Mouse (Mus musculus) embryo, embryonic 9.5 days (tissue): Measurements from ENCODE around the gene Map4k3.

Source experiments
- DNase-seq: peaks from one replicate; pipeline ENCODE4 v3.0.0-alpha.2; 2017; ENCODE audit errors: extremely low spot score

Gene Map4k3

DNA sequence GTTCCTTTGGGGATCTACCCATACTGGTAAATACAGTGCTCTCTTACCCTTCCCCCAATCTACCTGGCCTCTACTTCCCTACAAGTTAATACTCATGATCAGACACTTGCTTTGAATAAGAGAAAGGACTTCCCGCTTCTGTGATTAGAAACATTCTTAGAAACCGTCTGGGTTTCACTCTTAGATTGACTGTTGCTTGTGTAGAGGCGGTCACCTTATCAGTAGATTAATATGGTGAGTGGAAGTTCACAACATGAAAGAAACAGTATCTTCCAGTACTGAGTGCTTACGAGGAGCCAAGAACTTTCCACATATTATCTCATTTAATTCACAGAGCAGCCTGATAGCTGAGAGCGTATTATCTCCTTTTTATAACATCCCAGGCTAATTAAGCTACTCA is 1.5 kb upstream of the Map4k3 start:
- DNase-seq: no peak

DNA sequence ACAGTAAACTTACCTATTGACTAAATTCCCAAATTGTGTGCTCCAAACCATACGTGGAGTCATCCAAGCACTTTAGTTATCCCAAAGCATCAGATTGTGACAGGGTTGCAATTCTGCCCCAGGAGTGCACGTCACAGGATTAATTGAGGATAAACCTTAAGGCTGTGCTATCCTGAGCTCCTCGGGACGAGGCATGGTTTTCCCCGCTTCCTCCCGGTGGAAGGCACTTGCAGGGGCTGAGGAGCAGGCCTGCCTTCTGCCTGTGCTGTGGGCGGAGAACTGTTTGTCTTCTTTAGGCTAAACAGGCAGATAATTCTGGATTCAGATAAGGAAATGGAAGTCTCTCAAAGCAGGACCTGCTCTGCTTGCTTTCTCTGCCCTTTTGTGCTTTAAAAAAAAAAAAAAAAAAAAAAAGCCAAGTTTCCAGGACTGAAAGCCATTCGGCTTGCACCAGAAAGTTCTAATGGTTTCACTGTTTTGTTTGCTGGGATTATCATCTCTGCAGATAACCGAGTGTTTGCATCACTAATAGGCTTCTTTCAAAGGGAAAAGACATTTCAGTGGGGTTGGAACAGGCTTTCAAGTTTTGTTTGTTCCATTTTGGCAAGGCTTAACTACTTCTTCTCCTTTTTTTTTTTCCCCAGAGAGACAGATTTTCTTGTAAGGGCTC is 930 bp upstream of the Map4k3 start:
- DNase-seq: peak; percentile 19

DNA sequence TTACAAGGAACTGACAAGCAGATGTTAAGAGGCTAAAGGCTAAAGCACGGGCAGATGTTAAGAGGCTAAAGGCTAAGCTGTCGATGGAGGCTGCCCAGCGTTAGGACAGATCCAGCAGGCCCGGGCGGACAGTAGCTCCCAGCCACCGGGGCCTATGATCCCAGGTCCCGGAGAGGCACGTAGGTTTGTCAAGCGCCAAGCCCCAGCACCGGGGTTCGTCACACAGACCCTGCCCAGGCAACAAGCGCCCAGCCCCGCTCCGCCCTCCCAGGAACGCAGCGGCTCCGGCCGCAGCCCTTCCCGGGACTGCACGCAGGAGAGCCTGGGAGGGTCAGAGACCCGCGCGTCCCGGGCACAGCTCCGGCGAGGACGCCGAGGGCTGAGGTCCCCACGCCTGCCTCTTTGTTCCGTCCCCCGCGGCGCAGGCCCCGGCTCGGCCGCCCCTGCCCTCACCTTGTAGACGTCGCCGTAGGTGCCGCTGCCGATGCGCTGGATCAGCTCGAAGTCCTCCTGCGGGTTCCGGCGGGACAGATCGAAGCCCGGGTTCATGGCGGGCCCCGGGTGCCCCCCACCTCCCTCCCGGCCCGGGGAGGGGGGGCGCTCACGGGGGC is 839 bp downstream of the Map4k3 start:
- DNase-seq: peak; percentile 70

DNA sequence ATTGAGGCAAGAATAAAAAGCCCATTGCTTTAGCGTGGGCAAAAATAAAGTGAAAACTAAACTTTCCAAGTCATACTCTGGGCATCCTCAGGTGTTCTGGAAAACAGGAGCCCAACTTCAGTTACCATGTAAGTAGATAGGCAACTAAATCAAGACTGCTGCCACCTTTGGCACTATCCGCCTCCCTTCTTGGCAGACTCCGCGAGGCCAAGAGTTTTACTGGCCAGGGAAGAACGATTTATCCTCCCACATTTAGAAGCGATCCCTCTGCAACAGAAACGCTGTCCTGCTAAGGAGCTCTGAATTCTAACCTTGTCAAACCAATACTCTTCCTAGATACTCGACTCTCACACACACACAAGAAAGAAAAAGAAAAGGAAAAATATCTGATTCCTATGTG is 1.5 kb downstream of the Map4k3 start:
- DNase-seq: no peak

DNA sequence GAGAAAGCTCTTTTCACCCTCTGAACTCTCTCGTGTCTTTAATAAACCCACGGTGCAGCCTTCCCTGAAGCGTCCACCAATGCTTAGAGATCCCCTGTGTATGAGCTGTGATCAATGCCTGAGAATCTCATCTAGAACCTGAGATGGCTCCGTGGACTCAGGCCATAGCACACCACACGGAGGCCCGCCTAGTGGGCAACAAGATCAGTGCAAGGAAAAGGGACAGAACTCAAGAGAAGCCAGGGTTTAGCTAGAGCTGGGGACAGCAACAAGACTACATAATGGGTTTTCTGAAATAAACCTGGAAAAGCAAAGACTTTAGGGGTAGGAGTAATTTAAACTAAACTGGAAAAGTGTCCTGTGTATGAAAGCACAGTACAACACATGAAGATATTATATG is 5.2 kb downstream of the Map4k3 start:
- DNase-seq: no peak

DNA sequence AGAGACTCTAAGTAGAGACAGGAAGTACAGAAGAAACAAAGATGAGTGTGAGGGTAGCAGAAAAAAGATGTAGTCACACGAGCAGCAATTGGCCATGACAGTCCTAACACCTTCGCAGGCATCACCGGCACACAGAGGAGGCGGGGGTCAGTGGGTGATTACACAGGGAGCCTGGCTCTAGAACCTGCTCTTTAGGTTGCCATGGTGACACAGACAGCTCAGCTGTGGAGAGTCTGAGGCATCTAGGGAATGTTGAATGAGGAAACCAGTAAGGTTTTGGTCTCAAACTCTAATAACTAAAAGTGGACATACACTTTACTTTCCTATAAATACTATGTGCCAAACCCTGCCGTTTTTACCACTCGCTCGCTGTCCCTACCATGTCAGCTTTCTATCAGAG is 6.6 kb downstream of the Map4k3 start:
- no peak for DNase-seq

DNA sequence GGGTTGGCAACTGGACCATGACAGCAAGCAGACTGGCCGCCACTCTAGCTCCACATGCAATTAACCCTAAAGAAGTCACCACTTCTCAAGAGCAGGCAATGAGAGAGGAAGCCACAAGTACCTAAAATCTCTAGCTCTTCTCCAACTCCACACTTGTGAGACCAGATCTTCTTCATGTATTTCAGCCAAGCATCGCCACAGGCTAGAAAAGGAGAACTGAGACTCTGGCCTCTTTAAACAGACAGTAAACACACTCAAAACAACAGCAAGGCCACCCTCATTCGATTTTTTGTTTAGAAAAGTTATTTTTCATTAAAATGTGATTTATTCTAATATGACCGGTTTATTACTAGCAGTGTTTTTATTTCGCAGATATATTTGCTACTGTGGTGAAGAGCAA is 9.0 kb downstream of the Map4k3 start:
- DNase-seq: no peak

DNA sequence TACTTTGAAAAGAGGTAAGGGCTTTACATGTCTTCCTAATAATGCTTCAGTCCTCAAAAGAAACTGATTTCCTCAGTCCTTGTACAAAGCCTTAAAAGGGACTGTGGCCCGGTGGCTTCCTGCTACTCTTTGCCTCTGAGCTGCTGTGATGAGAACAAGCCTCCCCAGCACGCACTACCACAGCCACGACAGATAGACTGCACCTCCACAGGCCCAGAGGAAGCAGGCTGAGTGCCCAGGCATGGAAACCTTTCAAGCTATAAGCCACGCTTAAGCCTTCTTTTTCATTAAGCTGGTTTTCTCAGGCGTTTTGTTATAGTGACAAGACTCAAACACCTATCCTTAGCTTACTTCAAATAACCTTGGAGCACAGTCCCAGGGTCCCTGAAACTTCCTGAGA is 10.0 kb downstream of the Map4k3 start:
- no peak for DNase-seq

DNA sequence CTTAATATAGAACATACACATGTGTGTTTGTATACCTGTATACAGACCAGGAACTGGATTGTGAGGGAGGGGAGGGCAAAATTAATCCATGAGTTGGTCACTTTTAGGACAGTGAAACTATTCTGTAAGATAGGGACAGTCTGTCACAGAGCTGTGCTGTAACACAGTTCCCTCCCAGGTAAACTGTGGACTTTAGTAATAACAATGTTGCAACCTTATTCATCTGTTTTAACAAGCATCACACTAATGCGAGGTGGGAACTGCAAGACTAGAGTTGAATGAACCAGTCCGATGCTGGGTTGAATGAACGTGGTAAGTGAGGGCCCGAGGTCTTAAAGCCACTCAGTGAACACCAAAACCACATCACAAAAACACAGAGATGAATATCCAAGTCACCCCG is 14.7 kb downstream of the Map4k3 start:
- no peak for DNase-seq

DNA sequence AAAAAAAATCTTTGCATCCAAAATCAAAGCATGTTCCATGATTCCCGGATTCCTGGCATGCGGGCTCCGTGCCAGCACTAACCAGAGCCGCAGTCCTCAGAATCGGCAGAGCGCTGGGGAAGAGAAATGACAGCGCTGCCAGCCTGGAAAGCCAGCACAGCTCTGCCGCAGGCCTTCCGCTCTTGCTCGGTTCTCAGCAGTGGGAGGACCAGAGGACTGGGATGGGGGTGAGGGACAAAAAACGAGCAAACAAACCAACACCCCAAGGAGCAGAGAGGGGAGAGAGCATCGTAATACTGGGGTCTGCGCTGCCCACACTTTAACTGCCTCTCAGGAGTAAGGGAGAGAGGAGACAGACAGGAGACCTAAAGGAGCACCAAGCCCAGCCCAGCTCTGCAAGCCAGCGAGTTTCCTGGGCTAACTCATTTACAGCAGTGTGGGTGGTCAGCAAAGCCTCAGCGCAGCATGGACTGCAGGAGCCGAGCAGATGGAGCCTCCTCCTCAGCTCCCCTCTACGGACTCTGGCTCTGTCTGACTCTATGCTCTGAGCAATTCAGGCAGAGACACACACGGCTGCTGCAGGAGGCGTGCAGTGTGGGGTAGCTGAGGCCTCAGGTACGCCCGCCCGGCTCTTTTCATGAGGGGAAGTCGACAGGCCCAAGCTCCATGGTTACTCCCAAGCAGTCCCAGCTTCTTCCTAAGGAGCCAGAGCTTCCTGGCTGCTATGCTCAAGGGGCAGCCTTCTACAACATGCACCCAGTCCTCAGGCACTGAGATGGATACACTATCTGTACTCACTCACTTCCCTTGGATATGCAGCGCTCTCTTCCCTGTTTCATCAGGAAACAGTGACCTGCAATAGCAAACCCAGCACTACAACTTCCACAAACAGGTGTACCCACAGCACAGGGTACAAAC is 18.1 kb downstream of the Map4k3 start:
- DNase-seq: peak; percentile 46

DNA sequence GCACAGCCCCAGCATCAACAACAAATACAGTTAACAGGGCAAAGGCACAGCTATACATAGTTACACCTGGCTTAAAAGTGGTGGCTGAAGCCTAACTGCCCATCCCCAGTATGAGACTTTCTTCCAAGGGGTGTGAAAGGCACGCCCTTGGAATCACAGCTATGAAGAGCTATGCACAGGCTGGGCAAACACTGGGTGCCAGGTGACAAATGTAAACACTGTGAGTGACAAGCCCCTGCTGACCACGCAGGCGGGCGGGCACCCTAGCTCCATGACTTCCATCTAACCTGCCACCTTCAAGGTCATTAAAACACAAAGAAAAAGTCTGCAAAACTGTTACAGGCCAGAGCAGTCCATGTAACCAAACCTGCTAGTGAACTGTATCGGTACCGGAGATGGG is 19.5 kb downstream of the Map4k3 start:
- no peak for DNase-seq

DNA sequence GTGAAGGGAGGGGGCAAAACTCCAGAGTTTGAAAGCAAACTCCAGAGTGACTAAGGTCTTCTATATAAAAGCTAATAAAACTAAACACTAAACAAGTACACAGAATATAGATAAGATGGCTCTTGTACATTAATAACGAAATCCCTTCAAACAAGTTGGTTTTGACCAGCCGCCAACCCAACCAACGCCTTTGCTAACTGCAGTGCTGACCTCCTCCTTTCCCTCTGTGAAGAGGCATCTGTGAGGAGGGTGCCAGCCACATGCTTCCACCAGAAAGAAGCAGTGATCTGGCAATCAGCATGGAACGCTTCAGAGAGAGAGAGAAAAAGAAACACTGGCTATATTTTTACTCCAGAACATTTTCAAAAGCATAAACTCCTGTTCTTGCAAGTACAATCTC is 21.1 kb downstream of the Map4k3 start:
- DNase-seq: no peak

DNA sequence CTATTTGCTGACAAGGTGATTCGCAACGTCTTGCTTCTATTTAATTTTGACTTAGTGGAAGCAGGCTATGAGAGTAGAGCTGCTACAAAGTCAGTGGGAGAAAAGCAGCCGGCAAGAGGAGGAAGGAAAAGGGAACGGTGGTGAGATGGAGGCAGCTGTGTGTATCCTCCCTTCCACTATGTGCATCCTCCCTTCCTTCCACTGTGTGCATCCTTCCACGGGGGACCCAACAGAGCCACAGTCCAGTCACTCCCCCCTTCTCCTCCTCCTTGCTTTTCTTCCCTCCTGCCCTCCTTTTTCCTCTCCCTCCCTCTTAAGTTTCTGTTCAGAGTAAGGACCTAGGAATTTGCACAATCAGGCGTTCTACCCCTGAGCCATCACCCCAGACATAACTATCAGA is 21.7 kb downstream of the Map4k3 start:
- DNase-seq: no peak

DNA sequence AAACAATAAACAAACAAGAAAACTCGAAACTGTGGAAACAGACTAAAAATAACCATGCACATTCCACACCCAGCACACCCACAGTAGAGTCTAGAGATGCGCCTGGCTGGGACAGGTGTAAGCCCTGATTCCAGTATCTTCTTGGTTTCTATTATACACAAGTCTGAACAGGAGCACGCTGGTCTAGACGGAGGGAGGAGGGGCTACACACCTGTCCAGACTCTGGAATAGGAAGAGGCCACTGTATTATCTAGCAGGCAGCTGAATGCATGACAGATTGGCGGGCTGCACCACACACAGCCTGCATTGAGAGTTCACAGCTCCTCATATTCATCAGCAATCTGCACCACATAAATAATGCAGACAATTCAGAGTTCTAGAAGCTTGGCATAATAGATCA is 26.6 kb downstream of the Map4k3 start:
- DNase-seq: no peak

DNA sequence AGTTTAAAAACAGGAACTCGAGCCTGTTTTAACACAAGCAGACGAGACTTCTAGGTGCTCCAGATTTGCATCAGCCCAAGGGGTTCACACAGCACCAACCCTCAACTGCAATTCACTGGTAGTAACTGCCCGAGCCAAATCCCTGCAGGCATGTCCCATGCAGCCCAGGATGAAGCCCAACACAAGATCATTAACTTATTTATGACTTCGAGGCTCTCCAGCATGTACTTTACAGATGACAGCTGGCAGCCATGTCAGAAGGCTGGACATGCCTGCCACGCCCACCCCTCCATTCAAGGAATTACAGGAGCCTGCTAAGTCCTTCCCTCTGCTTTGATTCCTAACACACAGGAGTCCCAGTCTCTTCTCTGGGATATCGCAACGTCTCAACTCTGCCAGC is 29.4 kb downstream of the Map4k3 start:
- no peak for DNase-seq

DNA sequence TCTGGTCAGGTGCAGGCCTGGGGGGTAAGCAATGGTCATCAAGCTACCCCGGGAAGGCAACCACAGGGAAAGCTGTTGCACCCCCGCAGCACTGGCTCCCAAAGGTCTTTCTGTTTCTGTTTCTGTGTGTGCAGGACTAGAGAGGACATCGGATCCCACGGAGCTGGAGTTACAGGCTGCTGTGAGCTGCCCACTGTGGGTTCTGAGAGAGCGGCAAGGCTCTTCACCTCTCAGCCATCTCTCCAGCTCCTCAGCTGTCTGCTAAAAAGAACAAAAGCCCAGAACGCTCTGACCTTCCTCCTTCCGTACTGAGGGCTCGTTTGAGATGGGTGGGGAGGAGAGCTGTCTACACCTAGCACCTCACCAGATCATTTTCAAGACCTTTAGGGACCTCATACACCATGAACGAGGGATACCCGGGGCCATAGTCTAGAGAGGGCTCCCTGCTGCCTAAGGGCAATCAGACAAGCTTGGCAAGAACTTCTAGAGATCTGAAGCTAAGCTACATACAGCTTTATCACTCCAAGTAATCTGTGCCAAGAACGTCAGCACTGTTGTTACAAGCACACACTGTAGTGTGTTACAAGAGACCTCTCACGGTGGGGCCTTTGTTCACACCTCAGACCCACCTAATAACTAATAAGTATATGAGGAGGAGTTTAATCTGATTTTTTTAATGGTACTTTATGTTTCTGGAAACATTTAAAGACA is 29.9 kb downstream of the Map4k3 start:
- no peak for DNase-seq

DNA sequence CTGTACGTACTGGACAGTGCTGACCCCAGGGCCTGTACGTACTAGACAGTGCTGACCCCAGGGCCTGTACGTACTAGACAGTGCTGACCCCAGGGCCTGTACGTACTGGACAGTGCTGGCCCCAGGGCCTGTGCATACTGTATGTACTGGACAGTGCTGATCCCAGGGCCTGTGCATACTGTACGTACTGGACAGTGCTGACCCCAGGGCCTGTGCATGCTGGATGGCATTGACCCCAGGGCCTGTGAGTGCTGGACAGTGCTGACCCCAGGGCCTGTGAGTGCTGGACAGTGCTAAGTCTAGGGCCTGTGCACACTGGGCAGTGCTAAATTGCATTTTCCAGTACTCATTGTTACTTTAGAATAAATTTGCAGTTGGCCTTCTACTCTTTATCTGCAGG is 31.3 kb downstream of the Map4k3 start:
- DNase-seq: no peak

DNA sequence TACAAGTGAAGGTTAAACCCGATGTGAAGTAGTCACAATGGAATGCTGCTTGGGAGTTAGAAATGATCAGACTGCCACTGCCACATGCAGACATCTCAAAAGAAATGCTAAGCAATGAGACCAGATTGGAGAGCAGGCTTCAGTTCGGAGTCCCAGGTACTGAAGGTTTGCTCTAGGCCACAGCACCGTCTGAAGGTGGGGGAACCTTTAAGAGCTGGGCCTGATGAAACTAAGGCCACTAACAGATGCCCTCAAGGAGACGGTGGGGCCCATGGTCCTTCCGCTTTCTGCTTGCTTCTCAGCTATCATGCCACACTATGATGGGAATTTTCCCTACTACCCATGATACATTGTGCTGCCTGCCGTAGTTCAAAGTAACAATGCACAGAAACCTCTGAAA is 32.1 kb downstream of the Map4k3 start:
- no peak for DNase-seq

DNA sequence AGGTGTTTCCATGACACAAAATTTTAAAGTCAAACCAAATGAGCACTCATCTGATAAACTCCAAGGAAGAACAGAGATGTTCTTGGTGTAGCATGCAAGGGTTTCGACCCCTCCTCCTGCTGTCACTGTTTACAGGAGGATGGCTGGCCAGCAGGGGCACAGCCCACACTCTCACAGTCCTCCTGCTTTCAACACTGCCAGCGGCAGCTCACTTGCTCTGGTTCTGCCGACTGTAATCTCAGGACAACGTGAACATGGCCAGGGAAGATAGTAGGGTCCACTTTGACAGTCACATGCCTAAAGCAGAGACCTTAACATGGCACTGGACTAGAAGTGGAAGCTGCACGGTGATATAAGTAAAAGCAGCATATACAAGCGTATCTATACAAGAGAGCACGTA is 34.6 kb downstream of the Map4k3 start:
- no peak for DNase-seq

DNA sequence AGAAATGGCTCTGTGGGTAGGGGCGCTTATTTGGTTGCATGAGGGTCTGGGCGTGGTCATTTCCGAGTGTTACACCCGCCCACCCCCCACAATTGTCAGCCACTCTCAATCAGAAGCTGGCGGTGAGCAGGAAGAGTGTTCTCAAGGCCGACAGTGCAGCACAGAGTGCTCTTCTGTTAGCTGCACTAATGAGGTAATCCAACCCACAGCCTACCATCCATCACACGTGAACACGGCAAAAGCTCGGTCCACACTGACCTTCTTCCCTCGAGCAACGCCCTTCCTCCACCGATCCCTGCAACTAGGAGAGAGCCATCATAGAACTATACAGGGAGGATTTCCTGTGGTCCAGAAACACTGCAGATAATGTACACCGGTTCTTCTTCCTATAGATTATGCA is 36.1 kb downstream of the Map4k3 start:
- no peak for DNase-seq

DNA sequence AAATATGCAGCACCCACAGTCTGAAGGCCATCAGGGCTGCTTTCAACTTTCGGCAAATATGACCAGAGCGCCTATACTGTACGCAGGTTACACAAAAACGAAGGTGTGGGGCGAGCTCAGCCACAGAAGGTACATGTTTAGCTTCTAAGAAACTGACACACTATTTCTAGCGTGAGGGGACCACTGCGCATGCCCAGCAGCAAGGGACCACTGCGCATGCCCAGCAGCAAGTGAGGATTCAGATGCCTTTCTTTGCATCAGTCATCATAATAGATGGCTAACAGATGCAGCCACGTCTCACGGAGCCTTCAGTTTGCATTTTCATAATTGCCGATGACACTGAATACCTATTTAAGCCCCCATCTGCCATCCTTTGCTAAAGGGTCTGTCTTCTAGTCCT is 39.6 kb downstream of the Map4k3 start:
- no peak for DNase-seq

DNA sequence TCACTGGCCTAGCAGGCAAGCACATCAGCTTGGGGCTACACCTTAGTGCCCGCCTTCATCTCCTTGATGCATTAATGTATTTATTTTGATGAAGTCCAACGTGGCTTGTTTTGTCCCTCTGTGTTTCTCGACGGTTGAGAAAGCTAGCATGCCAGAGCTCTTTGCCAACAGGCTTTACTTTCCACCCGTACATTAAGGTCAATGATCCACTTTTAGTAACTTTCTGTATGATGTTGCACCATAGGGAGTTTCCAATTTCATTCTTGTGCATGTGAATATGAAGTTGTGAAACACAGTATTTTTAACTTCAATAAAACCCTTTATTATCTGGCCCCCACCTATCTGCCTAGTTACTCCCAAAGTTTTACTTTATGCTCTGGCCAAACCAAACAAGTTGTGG is 42.2 kb downstream of the Map4k3 start:
- DNase-seq: no peak
